Mouse (Mus musculus) thymus, postnatal 14 days (tissue): Measurements from ENCODE around the gene Ldah.
A peak's percentile ranks its signal among the peaks of the same experiment; 100 is the strongest.
"Not testable (repeated sequence)": the region's sequence is repeated elsewhere in the genome, so short reads cannot be mapped to it uniquely, and the experiment has no call there.

Experiments used
- DNase-seq: peaks from one replicate; pipeline ENCODE4 v3.0.0; 2021

Gene Ldah

DNA sequence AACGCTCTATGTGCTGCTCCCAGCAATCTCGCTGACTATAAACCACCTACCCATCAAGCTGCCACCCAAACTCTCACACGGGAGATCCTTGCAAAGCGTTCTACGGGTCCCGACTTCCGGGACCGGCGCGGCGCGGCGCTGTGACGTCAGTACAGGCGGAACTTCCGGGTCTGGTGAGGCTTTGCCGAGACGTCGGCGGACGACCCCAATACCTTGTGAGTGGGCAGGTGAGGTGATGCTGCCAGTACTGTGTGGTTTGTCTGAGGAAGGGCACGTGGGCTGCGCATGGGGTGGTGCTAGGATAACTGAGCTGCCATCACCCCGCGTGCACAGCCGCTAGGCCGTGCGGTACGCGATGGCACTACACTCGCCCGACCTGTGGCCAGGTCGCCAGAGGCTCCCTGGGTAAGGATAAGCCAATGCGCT, at the start of gene Ldah:
Ldah (plus strand) TSS at position 130 of the 426 bp plus-strand sequence.
- peak; percentile 96 for DNase-seq

DNA sequence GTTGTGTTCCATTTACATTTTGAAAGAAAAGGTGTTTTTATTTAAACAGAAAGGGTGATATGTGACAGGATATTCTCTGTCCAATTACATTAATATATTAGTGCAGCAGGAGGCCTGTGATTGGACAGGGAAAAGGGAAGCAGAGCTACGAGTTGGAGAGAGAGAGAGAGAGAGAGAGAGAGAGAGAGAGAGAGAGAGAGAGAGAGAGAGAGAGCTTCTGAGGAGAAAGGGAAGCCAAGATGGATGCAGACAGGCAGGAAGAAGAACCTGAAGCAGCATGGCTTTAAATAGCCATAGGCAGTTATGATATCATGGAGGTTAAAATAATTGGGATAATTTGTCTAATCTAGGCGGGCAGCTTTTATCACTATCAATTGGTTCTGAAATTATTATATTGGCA, 40.2 kb upstream of the Ldah start:
- no peak for DNase-seq

DNA sequence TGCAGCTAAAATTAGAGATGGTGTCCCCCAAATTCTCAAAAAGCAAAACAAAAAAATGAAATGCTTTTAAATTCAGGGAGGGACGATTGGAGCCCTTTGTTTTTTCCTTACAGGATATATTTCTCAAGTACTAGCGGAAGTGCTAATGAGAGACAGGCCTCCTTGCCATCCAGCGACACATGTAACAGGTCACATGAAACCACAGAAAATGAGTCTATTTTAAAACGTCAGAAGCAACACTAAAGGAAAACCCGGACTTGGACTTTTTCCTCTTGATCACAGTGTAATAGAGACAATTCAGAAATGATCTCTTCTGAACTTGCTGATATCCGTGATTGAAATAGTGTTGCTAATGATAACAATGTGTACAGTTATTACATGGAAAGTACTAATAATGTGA, 27.0 kb upstream of the Ldah start:
- no peak for DNase-seq

DNA sequence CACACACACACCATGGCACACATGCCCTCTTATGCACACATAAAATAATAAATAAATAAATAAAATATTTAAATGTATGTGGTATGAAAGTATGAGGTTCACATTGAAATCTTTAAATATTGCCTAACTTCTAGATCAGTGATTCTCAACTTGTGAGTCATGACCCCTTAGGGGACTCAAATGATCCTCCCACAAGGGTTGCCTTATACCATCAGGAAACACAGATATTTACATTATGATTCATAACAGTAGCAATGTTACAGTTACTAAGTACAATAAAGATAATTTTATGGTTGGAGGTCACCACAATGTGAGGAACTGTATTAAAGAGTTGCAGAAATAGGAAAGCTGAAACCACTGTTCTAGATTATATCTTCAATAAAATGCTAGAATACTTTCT, 26.2 kb upstream of the Ldah start:
- no peak for DNase-seq

DNA sequence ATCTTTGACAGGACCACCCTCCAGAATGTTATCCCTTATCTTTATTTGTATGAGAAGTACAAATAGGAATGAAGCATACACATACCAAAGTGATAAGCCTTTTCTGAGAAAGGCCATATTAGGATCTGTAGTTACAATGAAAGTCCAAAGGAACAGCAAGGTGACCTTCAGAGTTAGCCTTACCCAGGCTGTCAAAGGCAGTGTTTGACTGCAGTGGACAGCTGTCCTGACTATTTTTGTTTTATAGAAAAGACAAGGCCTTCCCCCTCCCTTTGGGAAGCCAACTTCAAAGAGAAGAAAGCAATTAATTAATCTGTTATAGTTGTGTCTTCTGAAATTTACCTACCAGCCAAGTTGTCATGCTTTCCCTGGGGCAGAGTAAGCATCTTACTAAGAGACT, 23.4 kb upstream of the Ldah start:
- DNase-seq = no peak

DNA sequence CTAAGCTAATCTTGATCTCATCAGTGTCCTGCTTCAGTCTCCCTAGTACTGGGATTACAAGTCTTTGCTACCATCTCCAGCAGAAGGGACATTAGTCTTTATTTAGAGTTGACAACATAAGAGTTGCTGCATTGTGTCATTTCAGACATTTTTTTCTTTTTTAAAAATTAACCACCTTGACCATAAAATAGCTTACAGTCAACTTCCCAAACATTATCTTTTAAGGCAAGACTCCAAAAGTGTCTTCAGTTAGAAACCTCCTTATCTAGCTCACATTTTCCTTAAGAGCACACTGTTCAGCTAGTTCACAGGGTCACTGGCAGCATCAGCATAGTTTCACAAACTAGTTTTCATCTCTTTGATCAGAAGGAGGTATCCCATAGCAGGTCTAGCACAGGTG, 19.7 kb upstream of the Ldah start:
- no peak for DNase-seq

DNA sequence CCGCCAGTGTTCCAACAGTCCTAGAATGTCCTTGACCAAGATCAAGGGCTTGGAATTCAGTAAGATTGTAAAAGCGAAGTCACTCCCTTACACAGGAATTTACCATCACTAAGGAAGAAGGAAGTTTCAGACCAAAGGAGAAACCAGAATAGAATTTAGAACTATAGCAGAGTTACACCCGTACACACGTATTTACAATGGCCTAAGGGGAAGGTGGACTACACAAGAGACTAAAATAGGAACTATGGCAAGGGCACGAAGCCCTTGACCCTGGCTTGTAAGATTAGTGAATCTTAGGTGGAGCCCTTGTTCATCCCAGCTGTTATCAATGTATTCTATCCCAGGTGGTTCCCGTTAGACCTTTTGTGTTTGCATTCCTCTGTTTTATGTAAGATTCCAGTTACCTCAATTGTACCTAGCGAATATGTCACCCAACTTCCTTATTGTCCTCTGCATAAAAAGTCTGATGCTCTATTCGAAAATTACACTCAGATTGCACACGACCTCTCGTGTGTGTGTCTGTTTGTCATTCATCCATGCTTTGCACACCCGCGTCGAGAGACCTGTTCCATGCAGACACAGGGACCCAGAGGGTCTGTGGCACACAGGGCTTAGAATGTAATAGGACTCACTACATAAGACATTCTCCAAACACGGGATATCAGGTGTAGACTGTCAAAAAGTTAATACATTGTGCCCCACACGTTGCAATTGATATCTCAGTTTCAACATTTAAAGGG, 18.9 kb upstream of the Ldah start:
- DNase-seq = not testable (repeated sequence)

DNA sequence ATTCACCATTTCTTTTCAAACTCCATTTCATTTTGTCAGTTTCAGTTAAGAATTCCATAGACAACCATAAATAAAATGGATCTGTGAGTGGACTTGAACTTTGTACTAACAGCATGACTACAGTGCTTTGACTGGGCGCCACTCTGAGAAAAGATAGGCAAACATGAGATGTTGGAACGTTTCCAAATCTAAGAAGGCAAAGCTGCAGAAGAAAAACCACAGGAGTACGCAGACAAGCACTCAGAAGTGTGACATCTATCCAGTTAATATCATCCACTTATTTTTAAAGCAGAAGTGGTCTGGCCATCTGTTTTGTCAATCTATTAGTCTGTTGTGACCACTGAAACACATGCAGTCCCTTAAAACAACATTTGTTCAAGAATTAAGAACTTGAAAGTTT, 18.2 kb upstream of the Ldah start:
- no peak for DNase-seq

DNA sequence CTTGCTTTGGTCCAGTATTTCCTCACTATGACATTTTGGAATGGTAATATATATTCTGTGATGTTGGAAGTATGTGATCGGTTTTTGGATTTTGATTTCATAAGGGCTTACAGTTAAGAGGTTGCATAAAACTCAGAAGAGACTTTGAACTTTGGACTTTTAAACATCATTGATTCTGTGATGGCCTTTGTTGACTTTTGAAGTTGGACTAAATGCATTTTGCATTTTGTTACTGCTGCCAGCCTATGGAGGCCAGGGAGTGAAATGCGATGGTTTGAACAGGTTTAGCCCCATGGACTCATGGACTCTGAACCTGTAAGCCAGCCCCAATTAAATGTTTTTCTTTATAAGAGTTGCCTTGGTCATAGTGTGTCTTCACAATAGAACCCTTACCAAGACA, 2.2 kb upstream of the Ldah start:
- DNase-seq = no peak

DNA sequence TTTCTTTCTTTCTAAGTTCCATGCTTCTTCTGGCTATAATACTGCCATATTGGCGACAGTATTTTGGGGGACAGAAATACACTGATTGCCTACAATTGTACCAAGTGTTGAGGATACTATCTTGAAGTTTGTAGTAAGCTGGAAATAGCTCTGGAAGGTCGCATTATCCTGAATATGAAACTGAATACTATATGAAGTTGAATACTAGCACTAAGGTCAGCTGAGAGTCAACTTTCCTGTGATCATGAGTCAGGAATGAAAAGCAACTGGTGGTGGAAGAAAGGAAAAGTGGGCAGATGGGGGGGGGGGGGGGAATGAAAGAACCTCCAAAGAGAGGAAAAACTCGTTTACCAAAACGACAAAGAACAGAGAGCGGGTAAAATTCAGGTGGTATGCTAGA, 329 bp upstream of the Ldah start:
- no peak for DNase-seq

DNA sequence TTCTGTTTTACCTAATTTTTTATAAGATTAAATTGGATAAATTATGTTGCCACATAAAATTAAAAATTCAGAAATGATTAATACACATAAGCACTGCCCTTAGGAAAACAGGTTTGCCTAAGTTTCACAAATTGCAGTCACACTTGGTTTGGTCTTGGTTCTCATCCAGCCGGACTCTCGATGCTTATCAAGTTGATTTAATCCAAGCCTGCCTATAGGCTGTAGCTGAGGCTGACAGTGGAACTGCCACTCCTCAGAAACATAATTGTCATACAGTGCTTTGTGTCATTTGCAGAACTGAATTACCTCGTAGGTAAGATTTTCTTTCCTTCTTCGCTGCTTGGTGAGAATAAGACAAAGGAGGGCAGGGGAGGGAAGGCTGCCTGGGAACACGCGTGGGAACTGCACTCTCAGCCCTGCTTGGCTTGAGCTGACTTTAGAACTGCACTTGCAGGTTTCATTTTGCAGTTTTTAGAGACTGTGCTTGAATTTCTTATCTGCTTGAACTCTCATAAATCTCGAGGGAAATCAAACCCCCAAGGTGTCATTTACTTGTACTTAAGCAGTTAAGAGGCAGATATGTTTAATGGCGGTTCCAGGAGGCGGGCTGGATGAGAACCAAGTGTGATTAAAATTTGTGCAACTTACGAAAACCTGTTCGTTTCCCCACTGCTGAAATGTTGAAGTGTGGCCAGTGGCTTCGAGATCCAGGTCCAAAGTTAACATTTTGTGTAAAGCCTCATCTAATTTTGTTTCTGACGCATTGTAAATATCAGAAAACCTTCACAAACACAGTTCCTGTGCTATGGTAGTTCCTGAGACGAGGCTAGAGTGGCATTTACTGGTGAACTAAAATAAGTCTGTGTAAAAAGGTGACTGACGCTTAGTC, 8.7 kb downstream of the Ldah start:
- DNase-seq = no peak

DNA sequence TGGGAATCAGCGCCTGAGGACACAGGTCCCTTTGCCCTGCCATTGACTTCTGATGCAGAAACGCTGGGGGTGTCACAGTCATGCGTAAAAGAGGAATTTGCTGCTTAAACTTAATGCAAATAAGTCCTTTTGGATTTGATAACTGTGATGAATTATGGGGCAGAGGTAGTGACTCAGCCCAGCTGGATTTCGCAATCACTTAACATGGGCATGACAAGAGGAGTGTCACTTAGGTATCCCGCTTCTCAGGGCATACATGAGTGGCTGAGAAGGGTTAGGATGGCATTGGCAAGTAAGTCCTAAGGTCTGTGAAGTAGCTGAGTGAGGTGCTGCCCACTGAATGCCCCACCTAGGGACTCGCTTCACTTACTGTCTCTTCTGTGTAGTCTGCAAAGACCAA, 15.1 kb downstream of the Ldah start:
- DNase-seq = no peak

DNA sequence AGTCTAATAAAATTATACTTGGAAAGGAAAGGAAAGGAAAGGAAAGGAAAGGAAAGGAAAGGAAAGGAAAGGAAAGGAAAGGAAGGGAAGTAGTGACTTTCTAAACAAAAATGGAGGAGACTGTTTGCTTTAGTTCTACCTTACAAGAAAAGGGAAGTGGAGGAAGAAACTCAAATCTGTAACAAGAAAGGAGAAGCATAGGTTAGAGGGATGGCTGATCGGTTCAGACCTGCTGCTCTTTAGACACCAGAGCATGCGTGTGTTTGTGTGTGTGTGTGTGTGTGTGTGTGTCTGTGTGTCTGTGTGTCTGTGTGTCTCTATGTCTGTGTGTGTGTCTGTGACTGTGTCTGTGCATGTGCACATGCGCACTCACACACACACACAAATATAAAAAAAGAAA, 23.2 kb downstream of the Ldah start:
- DNase-seq = no peak

DNA sequence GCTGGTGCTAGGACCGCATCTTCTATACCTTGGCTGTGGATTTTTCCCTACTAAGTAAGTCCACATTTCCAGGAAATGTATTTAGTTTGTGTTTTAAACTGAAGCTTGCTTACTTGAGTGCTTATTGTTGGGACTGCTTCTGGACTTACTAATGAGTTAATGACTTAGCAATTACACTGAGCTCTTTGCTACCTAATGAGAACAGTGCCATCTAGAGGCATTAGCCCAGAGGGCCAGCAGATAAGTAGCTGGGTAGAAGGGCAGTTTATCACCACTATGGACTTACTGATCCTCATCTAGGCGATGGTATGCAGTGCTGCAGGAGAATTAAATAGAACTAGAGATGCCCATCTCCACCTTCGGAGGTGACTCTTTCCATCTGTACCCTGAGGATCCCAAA, 24.8 kb downstream of the Ldah start:
- no peak for DNase-seq

DNA sequence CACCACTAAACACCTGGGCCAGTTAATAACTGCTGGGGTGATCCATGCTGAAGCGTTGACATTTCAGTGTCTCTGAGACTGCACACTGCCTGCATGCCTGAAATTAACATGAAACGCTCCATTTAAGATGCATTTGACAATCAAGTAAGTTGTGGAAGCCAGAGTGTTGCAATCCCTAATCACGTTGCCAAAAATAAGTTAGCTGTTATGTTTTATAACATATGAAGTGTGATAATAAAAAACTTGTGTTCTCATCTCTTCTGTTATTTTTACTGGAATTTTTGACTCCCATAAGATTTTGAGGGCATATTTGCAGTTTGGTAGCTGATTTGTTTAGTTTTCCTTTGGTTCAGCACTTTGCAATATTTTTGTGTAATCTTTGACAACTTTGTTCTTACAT, 34.3 kb downstream of the Ldah start:
- no peak for DNase-seq

DNA sequence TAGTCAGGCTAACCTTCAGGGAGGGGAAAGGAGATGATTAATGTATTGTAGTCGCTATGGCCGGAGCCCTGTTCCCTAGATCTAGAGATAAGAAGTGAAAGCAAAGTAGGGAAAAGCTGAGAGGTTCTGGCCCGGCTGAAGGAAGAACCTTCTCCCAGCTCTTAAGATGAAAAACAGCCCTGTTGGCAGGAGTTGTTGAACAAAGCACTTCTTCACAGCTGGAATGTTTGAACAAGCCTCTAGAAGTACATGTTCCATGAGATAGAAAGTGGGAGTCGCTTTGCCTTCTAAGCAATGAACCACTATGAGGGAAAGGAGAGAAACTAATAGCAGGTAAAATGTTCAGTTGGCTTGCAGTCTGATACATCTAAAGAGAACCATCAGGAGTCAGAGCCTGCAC, 36.8 kb downstream of the Ldah start:
- DNase-seq = no peak

DNA sequence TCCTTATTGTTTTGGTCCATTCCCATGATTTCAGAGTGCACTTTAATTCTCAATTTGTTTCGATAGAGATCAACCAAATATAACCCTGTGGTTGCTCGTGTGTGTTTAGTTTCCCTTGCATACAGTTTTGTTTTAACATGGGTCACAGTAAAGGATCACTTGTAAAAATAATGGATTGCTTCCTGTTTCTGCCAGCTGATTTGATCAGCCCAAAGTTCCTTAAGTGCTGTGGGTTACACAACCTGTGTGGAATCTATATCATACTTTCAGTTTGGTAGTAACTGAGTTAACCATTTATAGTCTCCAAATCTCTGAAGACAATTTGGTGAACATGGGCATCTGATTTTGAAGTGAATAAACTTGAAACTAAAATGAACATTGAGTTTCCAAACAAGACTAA, 52.4 kb downstream of the Ldah start:
- DNase-seq = no peak

DNA sequence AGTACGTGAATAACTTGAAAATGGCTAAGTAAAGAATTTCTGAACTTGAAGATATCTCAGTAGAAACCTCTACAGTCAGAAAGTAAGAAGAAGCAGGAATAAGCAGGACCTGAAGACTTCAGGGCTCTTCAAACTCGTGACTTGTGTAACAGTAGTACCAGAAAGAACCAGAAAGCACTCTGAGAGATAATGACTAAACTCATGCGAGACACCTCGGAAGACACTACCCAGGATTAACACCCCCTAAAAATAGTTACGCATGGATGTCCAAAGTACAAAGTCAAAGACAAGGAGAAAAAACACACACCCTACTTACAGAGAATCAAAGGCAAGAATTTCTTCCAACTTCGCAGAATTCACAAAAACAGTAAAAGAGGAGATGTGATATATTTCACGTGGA, 58.4 kb downstream of the Ldah start:
- DNase-seq = no peak

DNA sequence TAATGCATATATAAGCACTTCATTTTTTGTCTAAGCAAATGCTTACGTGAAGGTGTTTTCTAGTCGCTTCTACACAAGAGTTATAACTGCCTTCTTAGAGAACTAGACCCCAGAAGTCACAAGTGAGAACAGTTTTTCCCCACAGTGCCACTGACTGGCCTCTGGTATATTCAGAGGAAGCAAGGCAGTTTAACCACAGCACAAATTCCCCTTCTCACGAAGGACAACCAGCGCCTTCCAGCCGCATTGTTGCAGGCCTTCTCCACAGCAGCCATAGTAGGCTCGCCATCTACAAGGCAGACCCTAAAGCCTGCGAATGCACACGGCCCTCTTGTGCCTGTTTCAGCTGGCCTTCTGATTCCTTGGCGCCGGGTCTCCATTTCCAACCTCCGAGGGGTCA, 61.7 kb downstream of the Ldah start:
- no peak for DNase-seq

DNA sequence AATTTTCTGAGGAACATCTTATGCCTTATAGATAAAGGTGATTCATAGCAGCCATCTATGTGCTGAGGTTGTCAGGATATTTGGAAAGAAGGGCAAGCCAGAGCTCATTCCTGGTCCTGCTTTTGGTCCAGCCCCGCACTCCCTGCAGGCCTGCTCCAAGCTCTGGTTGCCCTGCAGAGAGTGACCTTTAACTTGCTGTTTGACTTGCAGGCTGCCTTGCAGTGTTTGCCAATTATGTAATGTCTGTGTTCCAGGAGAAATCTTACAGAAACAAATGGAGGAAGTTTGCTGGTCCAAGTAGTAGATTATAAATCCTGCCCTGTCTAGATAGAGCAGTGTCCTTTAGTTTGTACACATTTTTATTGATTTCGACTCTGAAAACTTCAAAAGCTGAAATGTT, 63.5 kb downstream of the Ldah start:
- DNase-seq = no peak

DNA sequence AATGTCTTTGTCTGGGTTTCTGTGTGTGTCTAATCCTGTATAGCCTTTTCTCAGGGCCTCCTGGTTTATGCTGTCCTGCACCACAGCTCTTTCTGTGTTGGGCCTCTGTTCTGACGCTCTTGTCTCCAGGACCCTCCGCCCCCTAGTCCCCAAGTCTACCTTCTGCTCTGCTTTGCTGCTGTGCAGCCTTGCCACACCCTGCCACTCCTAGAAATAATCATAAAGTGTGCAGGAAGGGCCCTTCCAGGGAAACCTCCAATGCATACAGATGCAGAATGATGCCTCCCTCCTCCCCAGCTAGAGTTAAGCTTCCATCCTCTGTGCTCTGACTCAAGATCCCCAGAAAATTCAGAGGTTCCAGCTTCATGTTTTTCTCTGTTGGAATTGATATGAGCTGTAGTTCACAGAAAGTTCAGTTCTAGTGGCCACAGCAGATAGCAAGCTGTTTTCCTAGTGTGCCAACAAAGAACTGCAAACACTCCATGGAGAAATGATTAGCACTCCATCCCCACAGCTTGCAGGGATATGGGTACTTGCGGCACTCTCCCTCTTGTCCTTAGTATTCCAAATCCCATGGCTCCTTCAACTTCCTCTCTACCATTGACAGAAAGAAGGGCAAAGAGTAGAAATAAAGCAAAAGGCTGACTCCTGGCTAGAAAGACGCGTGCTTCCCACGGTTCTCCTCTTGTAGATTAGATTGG, 65.7 kb downstream of the Ldah start:
- no peak for DNase-seq

DNA sequence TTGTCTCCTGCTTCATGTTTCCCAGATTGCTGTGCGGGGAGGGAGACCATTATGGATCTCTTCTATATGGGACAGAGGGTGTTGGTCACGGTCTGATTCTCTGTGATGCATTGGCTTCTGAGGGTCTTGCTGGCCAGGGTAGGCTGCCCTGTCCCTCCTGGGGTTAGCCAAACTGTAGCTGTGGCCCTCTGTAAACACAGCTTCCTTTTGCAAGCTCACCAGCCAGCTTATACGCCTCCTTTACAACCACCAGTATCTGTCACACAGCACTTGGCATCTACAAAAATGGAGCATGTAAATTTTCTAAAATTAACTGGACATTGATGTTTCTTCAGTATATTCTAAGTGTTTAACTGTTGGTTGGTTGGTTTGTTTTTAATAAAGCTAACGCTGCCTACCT, 67.5 kb downstream of the Ldah start:
- DNase-seq = no peak

DNA sequence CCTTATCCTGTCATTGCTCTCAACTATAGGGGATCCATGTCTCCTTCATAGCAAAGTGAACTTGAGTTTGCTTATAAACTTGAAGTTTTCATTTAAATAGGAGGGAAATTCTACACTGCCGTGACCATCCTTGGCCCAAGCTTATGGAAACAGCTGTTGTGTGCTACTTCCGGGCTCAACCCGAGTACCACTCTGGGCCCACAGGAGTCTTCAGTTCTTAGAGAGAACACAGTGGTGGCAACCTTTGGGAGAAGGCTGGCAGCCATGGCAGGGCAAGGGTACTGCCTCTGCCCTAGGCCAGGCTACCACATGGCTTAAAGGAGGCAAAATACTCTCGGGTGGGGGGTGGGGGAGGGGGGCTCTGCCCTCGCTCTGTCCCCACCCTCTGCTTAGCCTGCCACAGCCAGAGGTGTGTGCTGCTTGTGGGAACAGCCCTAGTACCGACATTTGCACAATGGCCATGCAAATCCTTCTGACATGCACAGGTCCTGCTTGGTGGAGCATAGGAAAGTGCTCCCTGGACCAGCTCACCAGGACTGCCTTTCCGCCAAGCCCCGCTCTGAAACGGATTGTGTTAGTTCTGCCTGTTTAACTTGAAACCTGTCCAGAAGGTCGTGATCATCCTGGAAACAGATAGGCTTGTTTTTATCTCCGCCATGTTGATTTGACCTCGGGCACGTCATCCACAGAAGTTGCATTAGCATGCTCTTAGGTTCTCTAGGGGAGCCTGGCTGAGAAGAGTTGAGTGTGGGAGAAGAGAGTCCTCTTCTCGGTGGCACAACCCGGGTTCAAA, 73.5 kb downstream of the Ldah start:
- no peak for DNase-seq
